Mouse (Mus musculus) fat pad, adult 2 months (tissue): ENCODE data around the gene Fhl3.
A peak's percentile ranks its signal among the peaks of the same experiment; 100 is the strongest.
"Not testable (repeated sequence)": the region's sequence is repeated elsewhere in the genome, so short reads cannot be mapped to it uniquely, and the experiment has no call there.

ENCODE experiments used
- DNase-seq: peaks from one replicate; pipeline ENCODE4 v3.0.0-alpha.2; 2011; ENCODE audit warnings: low read depth, low spot score; ENCODE audit errors: extremely low read depth

Fhl3 gene

DNA sequence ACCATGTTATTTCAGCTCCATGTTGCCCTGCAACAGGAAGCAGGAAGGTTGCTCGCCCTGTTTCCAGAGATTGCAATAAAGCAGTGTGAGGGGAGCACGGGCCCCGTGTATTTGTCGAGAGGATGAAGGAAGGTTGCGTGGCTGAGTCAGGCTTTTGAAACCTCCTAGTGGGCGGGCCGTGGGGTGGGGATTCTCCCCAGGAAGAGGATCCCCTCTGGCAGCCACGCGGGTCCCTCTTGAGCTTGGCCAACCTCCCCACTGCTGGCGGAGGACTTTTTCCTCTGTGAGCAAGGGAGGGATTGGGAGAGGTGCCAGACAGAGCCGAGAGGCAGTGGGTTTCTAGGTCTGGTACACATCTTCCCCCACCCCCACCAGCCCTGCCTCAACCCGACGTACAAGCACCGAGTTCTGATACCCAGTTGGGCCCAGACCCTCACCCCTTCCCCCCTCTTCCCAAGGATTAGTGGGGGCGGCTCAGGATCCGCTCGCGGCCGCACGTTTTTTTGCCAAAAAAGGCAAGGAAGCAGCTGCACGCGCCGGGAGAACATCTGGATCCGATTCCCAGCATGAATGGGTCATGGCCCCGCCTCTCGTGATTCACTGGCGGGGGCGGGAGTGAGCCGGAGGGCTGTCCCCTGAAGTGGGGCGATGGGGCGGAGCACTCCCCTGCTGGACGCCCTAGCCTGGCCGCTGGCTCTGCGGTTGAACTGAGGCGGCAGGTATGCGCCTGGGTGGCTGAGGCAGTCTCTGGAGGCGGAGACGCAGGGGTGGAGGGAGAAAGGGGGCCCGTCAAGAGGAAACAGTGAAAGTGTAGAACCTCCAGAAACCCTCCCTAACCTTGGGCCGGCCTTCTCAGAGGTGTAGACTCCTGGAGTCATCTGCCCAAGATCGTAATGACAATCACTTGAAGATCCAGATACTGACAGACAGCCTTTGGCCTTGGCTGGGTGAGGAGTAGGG, 8.3 kb downstream of the Fhl3 start:
- DNase-seq = no peak

DNA sequence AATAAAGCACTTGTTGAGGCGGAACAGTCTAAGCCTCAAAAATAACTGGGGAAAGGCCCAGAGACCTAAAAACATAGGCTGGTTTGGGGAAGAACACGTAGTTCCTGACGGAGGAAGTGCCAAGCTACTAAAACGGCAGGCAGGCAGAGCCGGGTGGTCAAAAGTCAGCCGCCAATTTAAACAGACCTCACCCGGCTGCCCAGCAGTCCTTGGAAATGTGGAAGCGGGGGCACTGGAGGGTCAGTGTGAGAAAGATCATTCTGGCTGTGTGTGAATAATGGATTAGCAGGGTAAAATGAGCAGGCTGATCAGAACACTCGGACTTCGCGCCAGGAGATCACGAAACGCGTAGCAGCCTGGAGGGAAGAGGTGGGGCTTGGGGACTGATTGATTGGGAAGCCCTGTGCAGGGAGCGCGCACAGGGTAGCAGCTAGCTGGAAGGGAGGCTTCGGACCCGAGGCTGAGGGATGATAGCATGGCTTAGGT, 9.5 kb downstream of the Fhl3 start:
- DNase-seq = no peak

DNA sequence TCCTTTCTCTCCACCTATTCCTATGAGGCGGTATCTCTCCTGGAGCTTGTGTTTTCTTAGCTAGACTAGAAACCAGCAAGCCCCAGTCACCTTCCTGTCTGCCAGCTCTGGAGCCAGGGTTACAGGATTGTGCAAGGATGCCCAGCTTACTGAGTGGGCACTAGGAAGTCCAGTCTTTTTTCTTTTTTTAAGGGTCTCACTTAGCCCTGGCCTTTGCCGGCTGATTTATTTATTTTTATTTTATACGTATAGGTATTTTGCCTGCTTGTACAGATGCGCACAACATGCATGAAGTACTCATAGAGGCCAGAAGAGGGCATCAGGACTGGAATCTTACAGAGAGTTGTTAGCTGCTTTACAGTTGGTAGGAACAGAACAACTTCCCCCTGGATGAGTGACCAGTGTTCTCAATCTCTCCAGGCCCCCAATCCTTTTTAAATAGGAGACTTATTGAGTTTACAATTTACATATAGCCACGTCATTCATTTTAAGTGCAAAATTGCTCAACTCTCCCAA, 10.3 kb downstream of the Fhl3 start:
- no peak for DNase-seq

DNA sequence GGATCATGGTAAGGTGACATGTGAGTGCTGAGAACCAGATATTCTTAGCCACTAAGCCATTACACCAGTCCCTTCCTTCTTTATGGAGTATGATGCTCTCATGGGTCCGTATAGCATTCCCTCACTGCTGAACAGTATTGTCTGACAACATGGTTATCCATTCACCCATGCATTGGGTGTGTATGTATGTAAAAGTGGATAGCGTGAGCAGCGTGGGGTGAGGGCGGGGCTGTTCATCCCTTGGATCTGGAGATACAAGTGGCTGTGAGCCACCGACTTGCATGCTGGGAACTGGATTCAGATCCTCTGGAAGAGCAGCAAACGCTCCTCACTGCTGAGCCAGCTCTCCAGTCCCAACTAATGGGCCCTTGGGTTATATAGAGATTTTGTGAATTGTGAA, 12.1 kb downstream of the Fhl3 start:
- DNase-seq = no peak

DNA sequence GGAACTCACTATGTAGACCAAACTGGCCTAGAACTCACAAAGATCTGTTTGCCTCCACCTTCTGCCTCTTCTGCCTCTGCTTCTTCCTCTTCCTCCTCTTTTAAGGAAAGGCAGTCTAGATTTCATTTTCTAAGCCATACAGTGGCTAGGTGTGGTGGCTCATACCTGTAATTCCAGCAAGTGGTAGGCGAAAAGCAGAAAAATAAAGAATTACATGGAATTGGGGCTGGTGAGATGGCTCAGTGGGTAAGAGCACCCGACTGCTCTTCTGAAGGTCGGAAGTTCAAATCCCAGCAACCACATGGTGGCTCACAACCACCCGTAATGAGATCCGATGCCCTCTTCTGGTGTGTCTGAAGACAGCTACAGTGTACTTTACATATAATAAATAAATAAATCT, 13.3 kb downstream of the Fhl3 start:
- DNase-seq = not testable (repeated sequence)

DNA sequence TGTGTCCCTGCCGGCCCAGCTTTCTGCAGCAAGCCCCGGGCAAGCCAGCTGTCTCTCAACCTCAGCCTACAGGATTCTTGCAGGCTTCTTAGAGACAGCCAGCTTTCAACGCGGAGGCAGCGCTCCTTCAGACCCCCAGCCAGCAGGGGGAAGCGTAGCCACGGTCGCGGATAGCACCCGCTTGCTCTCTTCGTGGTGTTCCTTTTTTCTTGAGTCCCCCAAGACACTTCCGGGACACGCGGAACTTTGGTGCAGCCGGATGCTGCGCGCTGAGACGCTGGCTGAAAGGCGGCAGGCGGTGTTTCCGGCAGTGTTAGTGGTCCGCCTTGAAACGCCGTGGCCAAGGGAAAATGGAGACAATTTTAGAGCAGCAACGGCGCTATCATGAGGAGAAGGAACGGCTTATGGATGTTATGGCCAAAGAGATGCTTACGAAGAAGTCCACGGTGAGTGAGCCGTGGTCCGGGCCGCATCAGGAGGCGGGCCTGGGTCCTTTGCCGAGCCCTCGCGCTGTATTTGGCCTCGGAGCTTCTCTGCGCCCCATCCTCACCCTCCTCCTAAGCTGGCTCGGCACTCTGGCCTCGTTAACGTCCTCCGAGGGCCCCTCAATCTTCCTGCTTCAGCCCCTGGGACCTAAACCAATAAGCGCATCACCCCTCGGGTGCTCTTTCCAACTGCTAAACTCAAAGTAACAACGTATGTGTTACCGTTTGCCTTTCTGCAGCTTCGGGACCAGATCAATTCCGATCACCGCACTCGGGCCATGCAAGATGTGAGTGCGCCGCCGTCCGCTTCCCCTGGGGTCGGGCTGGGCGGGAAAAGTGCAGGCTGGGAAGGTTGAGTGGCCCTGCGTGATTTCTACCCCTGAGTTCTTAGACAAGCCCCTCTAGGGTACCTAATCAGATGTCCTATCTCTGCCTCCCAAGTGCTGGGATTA, 14.3 kb downstream of the Fhl3 start, which contains the start of gene Sf3a3:
Sf3a3 (plus strand) TSS at position 232 of the 937 bp plus-strand sequence.
- DNase-seq = peak; percentile 67

DNA sequence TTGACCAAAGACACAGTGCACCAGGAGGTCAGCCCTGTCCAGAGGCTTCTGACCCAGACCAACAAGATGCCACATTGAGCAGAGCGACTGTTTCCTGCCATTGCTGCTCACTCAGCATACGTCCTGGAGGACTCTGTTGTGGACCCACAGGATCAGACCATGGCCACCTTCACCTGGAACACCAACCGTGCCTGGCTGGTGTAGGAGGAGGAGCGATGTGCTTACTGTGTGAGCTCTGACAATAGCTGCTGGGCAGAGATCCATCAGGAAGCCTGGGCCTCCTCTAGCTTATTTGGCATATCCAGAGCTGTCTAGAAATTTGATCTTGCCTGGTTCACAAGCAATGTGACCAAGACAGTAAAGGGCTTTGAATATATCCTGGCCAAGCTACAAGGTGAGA, 18.6 kb downstream of the Fhl3 start:
- DNase-seq = no peak

DNA sequence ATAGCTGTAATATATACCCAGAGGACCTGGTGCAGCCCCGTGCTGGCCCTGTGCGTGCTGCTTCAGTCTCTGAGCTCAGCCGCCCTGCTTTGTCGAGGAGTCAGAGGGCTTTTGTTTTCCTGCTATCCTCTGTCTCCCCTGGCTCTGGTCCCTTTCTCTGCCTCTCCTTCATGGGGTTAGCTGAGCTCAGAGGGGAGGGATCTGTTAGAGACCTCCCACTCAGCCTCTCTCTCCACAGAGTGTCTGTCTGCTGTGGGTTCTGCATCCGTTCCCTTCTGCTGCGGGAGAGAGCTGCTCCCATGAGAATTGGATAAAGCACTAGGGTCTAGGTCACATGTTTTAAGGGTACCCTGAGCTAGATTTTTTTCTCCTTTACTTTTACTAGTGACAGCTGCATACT, 25.6 kb downstream of the Fhl3 start:
- DNase-seq = no peak

DNA sequence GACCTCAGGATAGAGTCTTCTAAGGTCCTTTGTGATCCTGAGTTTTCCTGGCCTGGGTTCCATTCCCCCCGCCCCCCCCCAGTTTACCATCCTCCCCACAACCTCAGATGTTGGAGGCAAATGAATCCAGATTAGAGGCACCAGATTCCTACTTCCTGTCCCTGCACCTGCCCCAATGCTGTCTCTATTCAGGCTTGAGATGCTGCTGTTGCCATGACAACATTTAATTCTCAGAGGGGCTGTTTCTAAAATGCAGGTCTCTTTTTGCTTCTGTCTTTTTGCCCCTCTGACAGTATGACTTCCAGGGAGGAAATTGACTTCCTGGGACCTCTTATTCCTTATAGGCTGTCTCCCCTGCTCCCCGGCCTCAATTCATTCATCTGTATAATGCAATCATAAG, 36.5 kb downstream of the Fhl3 start:
- DNase-seq = no peak

DNA sequence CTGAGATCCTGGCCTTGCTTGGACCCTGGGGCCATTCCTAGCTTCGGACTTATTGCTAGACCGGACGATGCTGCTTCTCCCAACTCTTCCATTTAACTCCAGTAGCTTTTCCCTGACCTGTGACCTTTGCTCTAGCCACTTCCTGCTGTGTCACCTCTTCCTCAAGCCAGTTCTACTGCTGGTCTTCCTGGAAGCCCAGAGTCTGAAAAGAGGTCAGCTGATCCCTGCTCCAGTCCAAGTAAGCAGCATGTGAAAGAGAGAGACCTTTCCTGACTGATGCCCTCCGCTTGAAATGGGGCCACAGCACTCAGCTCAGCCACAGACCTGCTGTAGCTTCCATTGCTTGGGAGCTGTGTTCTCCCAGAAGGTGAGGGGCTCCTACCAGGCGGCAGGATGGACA, 37.0 kb downstream of the Fhl3 start:
- DNase-seq = no peak

DNA sequence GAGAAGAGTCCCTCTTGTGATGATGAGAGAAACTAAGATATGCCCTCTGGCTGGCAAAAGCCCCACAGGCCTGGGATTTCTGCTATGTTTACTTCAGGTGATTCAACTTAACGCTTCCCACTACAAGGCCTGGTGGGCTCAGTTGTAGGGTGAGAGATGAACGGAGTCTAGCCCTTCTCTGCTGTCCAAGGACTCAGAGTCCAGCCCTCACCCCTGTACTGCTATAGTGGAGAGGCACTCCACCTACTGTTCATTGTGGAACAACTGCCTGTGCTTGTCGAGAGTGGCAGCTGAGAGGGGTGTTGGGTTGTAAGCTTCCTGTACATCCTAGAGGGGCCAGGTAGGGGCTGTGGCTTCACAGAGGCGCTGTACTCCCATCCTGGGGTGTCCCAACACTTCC, 37.5 kb downstream of the Fhl3 start:
- DNase-seq = no peak

DNA sequence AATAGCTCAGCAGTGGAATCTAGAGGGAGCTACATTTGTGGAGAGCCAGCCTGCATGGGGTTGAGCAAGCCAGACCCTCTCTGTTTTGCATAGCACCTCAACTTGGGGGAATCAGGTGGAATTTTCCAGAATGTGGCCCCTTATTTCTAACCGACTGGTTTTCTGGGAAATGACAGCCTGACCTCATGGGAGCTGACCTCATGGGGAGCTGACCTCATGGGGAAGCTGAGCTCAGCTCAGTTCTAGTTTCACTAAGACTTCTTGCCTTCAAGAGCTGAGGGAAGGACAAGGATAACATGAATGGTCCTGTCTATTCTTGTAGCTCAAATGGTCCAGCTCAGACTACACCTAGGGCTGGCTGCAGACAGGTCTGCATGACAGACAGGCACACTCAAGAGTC, 38.3 kb downstream of the Fhl3 start:
- DNase-seq = no peak

DNA sequence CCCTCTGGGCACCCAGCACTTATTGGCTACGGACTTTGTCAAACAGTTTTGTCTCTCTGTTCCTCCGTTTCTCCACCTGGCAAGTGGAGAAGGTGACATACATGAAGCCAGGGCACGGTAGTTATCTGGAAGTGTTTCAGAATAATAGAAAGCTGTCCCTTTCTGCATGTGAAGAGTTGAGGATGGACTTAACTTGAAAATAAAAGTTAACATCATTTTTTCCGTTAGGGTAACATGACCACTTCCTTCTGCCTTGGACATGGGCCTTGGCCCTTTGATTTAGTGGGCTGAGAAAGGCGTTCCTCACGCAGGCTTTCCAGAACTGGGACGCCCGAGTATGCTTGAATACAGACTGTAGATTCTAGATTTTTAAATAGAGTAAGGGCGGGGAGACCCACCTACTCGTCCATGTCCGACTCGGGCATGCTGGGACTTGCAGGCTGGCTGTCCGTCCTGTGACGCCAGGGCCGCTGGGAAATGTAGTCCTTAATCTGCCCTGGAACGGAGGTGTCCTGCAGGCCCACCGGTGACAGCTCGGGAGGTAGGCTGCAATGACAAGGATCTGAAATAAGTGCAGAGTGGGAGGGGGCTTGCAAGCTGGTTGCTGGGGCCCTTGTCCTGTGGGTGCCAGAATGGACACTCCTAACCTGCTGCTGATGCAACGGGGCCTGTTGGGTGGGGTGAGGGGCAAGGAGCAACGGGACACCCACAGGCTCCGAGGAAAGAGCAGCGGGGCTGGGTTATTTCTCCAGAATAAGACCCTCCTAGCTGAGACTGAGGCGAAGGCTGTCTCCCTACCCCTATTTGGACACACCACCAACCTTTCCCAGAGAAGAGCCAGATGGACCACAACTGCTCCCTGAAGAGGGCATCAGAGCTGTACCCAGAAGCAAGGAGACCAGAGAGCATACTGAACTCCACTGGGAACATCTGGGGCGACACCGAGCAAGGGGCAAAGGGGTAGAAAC, 41.2 kb downstream of the Fhl3 start, which contains the start of gene Inpp5b:
Inpp5b (plus strand) TSS at position 475 of the 968 bp plus-strand sequence.
- no peak for DNase-seq

DNA sequence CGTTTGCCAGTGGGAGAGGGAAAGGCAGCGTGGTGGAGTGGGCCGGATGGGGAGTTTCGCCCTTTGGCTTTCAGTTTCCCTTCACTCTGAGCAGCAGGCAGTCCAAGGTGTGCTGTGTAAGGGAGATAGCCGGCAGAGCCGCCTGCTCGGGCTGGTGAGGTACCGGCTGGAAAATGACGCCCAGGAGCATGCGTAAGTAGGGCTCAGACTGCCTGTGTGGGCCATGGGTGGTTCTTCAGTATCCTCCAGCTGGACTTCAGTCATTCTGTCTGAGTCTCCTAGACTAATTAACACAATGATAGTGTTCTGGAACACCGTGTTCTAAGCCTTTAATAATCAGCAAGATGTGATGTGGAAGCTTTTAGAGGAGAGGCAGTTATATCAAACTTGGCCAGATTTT, 42.3 kb downstream of the Fhl3 start:
- no peak for DNase-seq

DNA sequence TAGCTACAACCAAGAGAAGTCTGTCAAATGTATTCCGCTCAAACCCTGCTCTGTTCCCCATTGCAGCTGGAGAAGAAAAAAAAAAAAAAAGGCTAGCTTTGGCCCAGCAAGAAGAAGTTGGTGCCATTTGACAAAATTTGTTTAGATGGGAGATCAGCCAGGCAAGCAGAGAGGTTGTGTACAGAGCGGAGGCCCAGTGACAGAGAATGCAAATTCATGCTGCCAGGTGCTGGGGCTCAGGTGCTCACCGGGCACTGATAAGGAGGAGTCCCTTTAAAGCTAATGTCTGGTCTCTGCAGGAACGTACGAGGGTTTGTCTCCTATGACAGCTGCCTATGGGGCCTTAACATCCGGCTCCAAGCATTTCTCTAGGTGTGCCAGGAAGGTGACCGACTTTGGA, 46.1 kb downstream of the Fhl3 start:
- no peak for DNase-seq

DNA sequence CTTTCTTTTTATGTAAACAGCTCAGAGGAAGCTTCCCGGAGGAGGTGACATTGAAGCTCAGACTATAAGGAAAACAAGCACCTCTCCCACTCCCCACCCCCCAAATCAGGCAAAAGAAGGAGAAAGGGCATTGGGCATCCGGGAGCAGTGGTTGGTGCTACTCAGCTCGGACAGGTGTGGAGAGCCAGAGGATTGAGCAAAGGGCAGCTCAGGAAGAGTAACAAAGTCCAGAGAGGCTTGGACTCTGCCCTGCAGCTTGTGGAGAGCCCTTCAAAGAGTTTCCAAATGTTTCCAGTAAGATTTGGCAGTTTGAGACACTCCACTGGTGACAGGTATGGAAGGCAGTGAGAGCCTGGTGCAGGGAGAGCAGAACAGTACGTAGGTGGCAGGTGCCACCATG, 47.4 kb downstream of the Fhl3 start:
- no peak for DNase-seq

DNA sequence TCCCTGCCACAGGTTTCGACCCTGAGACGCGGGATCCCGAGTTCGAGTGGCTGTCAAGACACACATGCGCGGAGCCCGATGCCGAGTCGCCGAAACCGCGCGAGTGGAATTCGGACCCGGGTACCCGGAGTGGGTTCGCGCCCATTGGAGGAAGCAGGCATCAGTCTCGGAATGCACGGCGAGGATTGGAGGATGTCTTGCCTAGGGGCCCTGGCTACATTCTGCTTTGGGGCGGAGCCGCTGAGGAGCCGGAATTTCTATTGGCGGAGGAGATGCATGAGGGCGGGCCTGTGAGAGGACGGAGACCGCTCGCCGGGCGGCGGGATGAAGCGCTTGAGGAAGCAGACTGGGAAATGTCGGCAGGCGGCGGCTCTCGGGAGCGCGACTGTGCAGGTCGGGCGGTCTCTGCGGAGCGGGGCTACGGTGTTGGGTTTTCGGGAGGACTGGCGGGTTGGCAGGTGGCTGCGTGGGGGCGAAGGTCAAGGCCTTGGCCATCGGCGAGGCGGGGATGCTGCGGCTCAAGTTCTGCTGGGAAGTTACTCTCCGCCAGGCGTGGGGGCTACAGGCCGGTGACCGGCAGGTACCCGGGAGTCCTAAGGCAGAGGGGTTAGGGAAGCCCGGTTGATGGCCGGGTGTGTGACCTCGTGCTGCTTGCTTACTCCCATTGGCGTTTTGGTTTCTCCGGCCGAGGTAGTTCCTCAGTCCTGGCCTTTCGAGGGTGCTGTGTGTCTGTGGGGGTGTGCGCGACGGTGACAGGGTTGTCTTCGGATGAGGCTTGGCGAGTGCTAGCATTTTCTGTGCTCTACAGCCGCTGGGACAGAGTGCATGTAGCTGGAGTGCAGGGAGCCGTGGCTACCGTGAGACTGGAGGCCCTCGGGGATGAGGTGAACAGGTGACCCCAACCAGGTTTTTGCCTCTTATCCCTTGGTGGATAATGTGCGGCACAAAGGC, 51.1 kb downstream of the Fhl3 start:
- no peak for DNase-seq

DNA sequence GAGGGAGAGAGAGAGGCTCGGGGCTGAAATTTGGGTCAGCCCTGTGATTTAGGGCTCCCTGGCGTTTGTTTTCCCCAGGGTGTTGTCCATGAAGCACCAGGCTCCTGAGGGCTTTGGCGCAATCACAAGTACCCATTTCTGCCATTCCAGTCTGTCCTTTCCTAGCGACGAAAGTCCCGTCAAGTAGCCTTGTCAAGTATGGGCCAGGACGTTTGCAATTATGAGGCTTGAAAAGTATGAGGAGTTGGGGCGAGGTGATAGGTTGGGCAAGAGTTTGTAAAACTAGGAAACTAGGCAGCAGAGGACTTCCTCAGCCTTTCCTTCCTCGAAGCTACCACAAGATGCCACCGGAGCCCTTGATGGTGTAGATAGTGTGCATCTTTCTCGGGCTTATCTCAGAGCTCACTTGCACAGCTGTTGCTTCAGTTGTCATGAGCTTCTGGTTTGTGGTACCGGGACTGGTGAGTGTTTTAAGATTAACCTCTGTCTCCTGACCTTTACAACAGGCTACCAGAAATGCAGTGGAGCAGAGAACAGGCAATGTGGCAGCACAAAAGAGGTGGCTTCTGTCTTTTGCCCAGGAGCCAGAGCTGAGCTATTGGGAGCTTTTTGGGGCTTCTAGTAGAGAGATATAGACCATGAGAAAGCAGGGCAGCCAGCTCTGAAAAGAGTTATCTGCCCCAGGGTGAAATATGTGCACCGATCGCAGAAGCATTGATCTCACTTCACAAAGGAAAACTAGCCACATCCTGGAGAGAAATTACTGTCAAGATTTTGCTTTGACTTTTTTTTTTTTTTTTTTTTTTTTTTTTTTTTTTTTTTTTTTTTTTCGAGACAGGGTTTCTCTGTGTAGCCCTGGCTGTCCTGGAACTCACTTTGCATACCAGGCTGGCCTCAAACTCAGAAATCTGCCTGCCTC, 52.0 kb downstream of the Fhl3 start:
- DNase-seq = no peak
